Mouse (Mus musculus) forebrain, embryonic 14.5 days (tissue): Measurements from ENCODE around the gene Slc9a8. TPM values are rescaled to one million over a fixed set of nuclear protein-coding genes. Genes with fewer than 3 reads are reported as not detected.
A peak's percentile ranks its signal among the peaks of the same experiment; 100 is the strongest.

Source experiments
- ATAC-seq: fragments of 200-750 bp; cut with Nextera tagmentation; 2 replicates; pipeline ENCODE4 v1.8.0; 2017; ENCODE audit warnings: mild to moderate bottlenecking, moderate library complexity
- DNase-seq: peaks from one replicate; pipeline ENCODE4 v3.0.0-alpha.2; 2015; ENCODE audit warnings: low spot score
- H3K27ac ChIP-seq: fragments of 300-500 bp; sonication (generic); 2 replicates; pipeline ENCODE4 v1.5.1; 2014; ENCODE audit warnings: low read depth, mild to moderate bottlenecking, control low read depth, low read length, moderate library complexity
- H3K27me3 ChIP-seq: fragments of 300-500 bp; sonication (generic); replicated peaks from 2 replicates; pipeline ENCODE4 v1.6.1; 2014; ENCODE audit warnings: low read length, control low read depth, mixed read lengths; ENCODE audit not compliant: control insufficient read depth, insufficient read depth
- H3K36me3 ChIP-seq: fragments of 300-500 bp; sonication (generic); 2 replicates; pipeline ENCODE4 v1.6.1; 2014; ENCODE audit warnings: low read length, control low read depth; ENCODE audit not compliant: control insufficient read depth, insufficient read depth
- H3K4me1 ChIP-seq: fragments of 300-500 bp; sonication (generic); 2 replicates; pipeline ENCODE4 v1.6.1; 2014; ENCODE audit warnings: antibody characterized with exemption, low read length, control low read depth; ENCODE audit not compliant: control insufficient read depth, insufficient read depth
- H3K4me2 ChIP-seq: fragments of 300-500 bp; sonication (generic); 2 replicates; pipeline ENCODE4 v1.6.1; 2014; ENCODE audit warnings: mild to moderate bottlenecking, control low read depth, low read length
- H3K4me3 ChIP-seq: fragments of 300-500 bp; sonication (generic); 2 replicates; pipeline ENCODE4 v1.5.1; 2014; ENCODE audit warnings: low read depth, low read length, control low read depth
- H3K9ac ChIP-seq: fragments of 300-500 bp; sonication (generic); 2 replicates; pipeline ENCODE4 v1.6.1; 2014; ENCODE audit warnings: mild to moderate bottlenecking, low read length, control low read depth, moderate library complexity
- H3K9me3 ChIP-seq: fragments of 300-500 bp; sonication (generic); replicated peaks from 2 replicates; pipeline ENCODE4 v1.6.1; 2016; ENCODE audit warnings: low read length, control low read depth, mixed read lengths; ENCODE audit not compliant: control insufficient read depth
- WGBS: fragments of 180-500 bp; shearing (Covaris S2); extraction: QIAGEN DNeasy Blood & Tissue Kit; methylation state at CpG from one replicate; pipeline ENCODE4 v1.1.7; 2014; 5-methylcytosine and 5-hydroxymethylcytosine counted together
- polyA plus RNA-seq: library from polyadenylated mRNA; unstranded; fragments of >200 nt; fragmentation: Nextera tagmentation; extraction: Ambion mirVana; gene quantifications from 2 replicates; pipeline ENCODE4 v1.2.1, GENCODE M21; 2014

Slc9a8 gene
- polyA plus RNA-seq, 1 experiment from 2014 or later: 13.8 TPM

GRCm38 (mm10) chr2:167399646-167400045 is 21.9 kb upstream of the Slc9a8 start:
- Histone ChIP-seq H3K36me3 (no peaks in the 10 kb centered on the region), H3K9ac (no peak overlapping the region)
- DNase-seq: no peak

GRCm38 (mm10) chr2:167403085-167403484 is 18.4 kb upstream of the Slc9a8 start:
- 78% methylated on average over 7 of the region's 7 CpGs for WGBS
- no peak for ATAC-seq

More at GRCm38 (mm10) chr2:167399646-167400045, 21.9 kb upstream of the Slc9a8 start:
- Histone ChIP-seq H3K4me2 (no peak overlapping the region), H3K4me3 (no peak overlapping the region), H3K4me1 (no peaks in the 10 kb centered on the region), H3K27ac (no peak overlapping the region), H3K9me3 (no peaks in the 10 kb centered on the region), H3K27me3 (no peaks in the 10 kb centered on the region)
- no peak for ATAC-seq
- WGBS: 94% methylated on average over 7 of the region's 7 CpGs

GRCm38 (mm10) chr2:167405101-167405880 is 16.2 kb upstream of the Slc9a8 start:
- 81% methylated on average over 20 of the region's 20 CpGs for WGBS
- no peak overlapping the region for H3K4me2 ChIP-seq
- no peak overlapping the region for H3K4me3 ChIP-seq
- no peaks in the 10 kb centered on the region for H3K27me3 ChIP-seq
- DNase-seq (no peak), ATAC-seq (no peak)
- no peaks in the 10 kb centered on the region for H3K9me3 ChIP-seq
- H3K4me1 ChIP-seq: no peaks in the 10 kb centered on the region
- no peak overlapping the region for H3K27ac ChIP-seq
- no peaks in the 10 kb centered on the region for H3K36me3 ChIP-seq
- H3K9ac ChIP-seq: no peak overlapping the region

More at GRCm38 (mm10) chr2:167403085-167403484, 18.4 kb upstream of the Slc9a8 start:
- Histone ChIP-seq H3K4me3 (no peak overlapping the region), H3K9me3 (no peaks in the 10 kb centered on the region), H3K27me3 (no peaks in the 10 kb centered on the region), H3K27ac (no peak overlapping the region), H3K4me2 (no peak overlapping the region), H3K9ac (no peak overlapping the region), H3K4me1 (no peaks in the 10 kb centered on the region), H3K36me3 (no peaks in the 10 kb centered on the region)
- DNase-seq: no peak

GRCm38 (mm10) chr2:167407296-167407929 is 14.1 kb upstream of the Slc9a8 start:
- H3K9me3 ChIP-seq: no peaks in the 10 kb centered on the region
- H3K4me3 ChIP-seq: no peak overlapping the region
- H3K36me3 ChIP-seq: no peaks in the 10 kb centered on the region
- no peak for ATAC-seq
- H3K9ac ChIP-seq: no peak overlapping the region
- no peak overlapping the region for H3K4me2 ChIP-seq
- WGBS: 95% methylated on average over 16 of the region's 16 CpGs
- no peak for DNase-seq
- H3K4me1 ChIP-seq: no peaks in the 10 kb centered on the region
- no peak overlapping the region for H3K27ac ChIP-seq
- no peaks in the 10 kb centered on the region for H3K27me3 ChIP-seq

GRCm38 (mm10) chr2:167414461-167414860 is 7.1 kb upstream of the Slc9a8 start:
- Histone ChIP-seq H3K4me1 (no peaks in the 10 kb centered on the region), H3K36me3 (no peaks in the 10 kb centered on the region), H3K27ac (no peak overlapping the region), H3K27me3 (no peaks in the 10 kb centered on the region), H3K9me3 (no peaks in the 10 kb centered on the region), H3K9ac (no peak overlapping the region), H3K4me2 (no peak overlapping the region), H3K4me3 (no peak overlapping the region)
- no peak for DNase-seq
- no peak for ATAC-seq
- WGBS: 90% methylated on average over 5 of the region's 5 CpGs

GRCm38 (mm10) chr2:167415970-167416563 is 5.4 kb upstream of the Slc9a8 start:
- Histone ChIP-seq H3K27ac (no peak overlapping the region), H3K36me3 (no peaks in the 10 kb centered on the region), H3K4me3 (no peak overlapping the region), H3K9me3 (no peaks in the 10 kb centered on the region), H3K9ac (no peak overlapping the region), H3K4me1 (peaks cover 5% of the 10 kb centered on the region; the same call in 1 of the 2 replicates), H3K27me3 (no peaks in the 10 kb centered on the region), H3K4me2 (no peak overlapping the region)
- 77% methylated on average over 9 of the region's 9 CpGs for WGBS
- DNase-seq: no peak
- no peak for ATAC-seq

GRCm38 (mm10) chr2:167417048-167417447 is 4.5 kb upstream of the Slc9a8 start:
- H3K4me2 ChIP-seq: no peak overlapping the region
- H3K27ac ChIP-seq: no peak overlapping the region
- H3K4me3 ChIP-seq: no peak overlapping the region
- H3K9ac ChIP-seq: no peak overlapping the region
- H3K27me3 ChIP-seq: no peaks in the 10 kb centered on the region
- peaks cover 5% of the 10 kb centered on the region; the same call in 1 of the 2 replicates for H3K4me1 ChIP-seq
- no peak for DNase-seq
- H3K9me3 ChIP-seq: no peaks in the 10 kb centered on the region
- no peak for ATAC-seq
- no peaks in the 10 kb centered on the region for H3K36me3 ChIP-seq
- 78% methylated on average over 3 of the region's 3 CpGs for WGBS

- H3K4me2 ChIP-seq: no peak overlapping the region
- DNase-seq (peak; percentile 61), ATAC-seq (no peak)
- no peaks in the 10 kb centered on the region for H3K27me3 ChIP-seq
- H3K9me3 ChIP-seq: no peaks in the 10 kb centered on the region
- no peak overlapping the region for H3K9ac ChIP-seq
- H3K36me3 ChIP-seq: no peaks in the 10 kb centered on the region
- H3K27ac ChIP-seq: no peak overlapping the region
- WGBS: 32% methylated on average over 4 of the region's 4 CpGs
- no peak overlapping the region for H3K4me3 ChIP-seq
- peaks cover 10% of the 10 kb centered on the region; the same call in 1 of the 2 replicates for H3K4me1 ChIP-seq
Measured at GRCm38 (mm10) chr2:167417694-167418093, 3.8 kb upstream of the Slc9a8 start.
